Mouse (Mus musculus): ENCODE measurements around the gene Zfp800.

DNA sequence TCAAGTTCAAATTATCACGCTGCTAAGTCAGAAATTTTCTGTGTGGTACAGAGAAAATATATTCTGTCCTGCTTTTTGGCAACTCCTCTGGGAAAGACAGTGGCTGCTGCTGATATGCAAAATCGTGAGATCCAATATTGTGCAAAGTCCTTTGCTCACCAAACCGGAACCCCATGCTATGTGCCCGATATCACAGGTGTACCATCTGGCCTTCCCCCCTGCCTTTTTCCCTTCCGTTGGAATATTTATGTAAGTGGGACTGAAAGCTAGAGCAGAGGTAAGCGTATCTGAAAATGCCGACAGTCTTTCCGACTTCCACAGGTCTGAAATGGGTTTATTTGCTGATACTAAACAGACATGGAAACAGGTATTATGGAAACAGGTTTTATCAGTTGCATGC is 179.4 kb downstream of the Zfp800 start:
- TF ChIP-seq POLR2A (IDR thresholded peaks at IDR 0.05; ENCODE audit: low read depth, low read length) = no peak
- TF ChIP-seq CTCF (IDR thresholded peaks at IDR 0.05; ENCODE audit: extremely low read depth, insufficient read depth, insufficient read length, insufficient replicate concordance) = no peak
